Mouse (Mus musculus) spleen, postnatal 10 days (tissue): ENCODE results near the gene Vps37c.

Source experiments
- DNase-seq, 2 experiments: peaks; one replicate each; pipeline ENCODE4 v3.0.0; 2021 to 2022; ENCODE audit warnings: low spot score in 2 of 2

Gene Vps37c

DNA sequence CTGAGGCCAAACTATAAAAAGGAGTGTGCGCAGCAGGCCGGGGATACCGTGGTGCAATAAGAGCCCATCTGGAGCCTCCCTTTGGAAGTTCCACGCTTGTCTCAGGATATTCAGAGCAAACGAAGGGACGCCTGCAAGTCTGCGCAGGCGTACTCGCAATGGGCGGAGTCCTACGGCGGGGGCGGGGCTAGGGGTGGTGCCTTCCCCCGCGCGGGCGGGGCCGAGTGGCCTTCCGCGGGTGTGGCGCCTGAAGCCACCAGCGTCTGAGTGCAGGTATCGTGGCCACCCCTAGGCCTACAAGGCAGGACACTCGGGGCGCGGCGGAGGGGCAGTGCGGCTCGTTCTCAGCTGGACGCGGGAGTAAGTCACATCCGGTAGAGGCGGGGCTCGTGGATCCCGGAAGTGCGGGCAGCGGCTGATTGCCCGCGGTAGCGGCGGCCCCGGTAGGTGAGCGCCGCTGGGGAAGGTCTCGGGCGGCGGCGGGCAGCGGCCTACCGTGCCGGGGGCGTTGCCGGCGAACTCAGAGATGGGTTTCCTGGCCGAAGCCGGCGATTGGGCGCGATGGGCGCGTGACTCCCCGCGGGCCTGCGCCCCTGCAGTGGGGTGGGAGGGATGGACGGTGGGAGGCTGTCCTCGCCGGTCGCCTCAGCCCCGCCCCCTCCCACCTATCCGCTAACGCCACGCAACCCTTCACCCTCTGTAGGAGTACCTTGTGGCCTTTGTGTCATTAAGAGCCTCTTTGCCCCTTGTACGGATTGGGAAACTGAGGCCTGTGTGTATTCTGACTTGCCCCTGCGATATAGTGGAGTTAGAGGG is at the start of gene Vps37c:
TSS of gene Vps37c (plus strand) at position 199 of the 816 bp plus-strand sequence.
- peak; percentile 98 to 100 for DNase-seq

DNA sequence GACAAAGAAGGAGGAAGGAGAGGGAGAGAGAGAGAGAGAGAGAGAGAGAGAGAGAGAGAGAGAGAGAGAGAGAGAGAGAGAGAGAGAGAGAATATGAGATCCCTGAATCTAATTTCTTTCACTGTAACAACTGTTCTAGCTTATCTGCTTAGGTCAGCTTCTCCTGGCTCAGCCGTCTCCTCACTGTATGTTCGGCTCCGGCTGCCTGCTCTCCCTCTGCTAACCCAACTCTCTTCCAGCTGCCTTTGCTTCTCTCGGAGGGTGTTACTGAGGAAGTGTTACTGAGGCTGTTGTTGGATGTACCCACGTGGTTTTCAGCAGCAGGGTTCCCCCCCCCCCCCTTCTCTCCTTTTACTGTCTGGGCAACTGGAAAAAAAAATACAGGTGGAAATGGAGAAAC is 48.5 kb upstream of the Vps37c start:
- DNase-seq, result no peak

DNA sequence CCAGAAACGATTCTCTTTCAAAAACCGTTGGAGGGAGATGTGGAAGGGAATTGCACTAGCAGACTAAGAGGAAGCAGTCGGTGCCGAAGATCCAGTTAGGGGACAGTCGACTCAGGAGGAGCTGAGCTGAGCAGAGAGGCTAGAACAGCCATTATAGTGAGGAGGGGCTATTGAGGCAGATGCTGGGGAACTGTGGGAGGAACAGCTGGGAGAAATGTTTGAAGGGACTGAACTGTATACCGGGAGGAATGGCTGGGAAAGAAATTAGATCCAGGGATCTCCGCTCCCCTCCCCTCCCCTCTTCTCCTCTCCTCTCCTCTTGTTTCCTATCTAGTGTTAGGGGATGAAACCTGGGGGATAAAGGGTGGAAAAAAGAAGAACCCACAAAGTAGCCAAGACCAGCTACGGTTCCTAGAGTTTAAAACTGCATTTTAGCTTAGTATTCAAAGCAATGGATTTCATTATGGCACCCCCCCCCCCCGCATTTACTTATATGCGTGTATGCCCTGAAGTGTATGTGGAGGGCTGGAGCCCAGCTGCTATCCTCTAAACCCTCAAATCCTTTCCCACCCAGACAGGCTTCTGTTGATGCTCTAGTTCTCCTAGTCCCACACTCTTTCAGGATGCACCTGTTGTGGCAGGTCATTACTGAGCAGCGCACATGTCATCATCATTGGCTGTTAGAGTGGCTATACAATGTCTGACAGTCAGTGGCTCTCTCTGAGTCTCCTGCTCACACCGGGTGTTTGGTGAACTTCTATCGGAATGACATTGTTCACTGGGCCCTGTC is 47.8 kb upstream of the Vps37c start:
- no peak for DNase-seq

DNA sequence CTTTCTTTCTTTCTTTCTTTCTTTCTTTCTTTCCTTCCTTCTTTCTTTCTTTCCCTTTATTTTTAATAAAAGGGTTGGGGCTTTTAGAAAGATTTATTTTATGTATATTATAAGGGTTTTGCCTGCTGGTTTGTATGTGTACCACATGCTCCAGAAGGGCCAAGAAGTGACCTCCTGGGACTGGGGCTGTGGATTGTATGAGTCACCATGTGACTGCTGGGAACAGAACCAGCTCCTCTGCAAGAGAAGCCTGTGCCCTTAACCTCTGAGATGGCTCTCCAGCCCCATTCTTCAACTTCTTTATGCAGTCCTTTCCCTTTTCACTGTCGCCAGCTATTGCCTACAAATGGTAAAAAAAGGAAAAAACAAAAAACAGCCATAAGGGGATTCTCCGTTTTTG is 42.9 kb upstream of the Vps37c start:
- no peak for DNase-seq

DNA sequence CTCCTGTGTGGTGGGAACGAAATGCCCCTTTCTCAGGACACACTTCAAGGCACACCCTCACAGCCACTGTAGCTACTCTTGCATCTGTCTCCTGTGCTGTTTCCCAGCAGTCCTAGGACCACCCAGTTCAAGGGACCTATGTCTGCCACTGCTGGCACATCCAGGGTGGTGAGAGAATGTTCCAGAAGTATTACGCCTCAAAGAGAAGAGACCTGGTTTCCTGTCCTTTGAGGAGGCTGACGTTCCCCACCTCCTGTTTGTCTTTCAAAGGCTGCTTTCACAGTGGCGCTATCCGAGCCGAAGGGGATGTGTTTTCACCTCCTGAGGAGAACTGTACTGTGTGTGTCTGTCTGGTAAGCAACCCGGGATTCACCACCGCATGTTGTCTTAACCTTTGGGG is 40.4 kb upstream of the Vps37c start:
- no peak for DNase-seq

DNA sequence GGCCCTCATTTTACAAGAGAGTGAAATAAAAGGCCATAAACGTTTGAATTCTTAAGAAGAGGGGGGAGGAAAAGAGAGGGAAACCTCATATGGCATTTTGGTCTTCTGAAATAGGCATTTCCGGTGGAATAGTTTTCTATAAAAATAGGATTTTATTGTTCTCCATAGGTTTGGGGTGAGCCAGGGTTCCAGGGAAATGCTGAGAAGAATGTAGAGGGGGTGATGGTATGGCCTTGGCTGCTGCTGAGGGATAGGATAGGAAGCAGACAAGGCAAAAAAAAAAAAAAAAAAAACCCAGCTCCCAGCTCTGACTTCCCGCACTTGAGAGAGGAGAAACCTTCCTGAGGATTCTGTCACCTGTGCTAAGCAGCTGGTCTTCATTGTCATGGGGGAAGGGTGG is 32.5 kb upstream of the Vps37c start:
- no peak for DNase-seq

DNA sequence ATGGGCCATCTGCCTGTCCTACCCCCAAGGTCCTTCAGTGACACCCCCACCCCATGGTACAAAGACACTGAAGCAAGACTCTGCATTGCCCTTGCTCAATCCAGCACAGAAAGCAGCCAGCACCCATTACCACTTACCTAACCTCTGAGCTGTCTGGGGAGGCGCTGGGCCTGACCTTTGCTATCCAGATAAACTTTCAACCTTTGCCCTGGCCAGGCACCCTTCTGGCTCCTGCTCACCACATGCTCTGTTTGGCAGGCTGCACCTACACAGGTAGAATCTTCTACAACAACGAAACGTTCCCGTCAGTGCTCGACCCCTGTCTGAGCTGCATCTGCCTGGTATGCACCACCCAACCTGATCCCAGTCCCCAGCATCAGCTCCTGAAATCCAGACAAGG is 30.8 kb upstream of the Vps37c start:
- no peak for DNase-seq

DNA sequence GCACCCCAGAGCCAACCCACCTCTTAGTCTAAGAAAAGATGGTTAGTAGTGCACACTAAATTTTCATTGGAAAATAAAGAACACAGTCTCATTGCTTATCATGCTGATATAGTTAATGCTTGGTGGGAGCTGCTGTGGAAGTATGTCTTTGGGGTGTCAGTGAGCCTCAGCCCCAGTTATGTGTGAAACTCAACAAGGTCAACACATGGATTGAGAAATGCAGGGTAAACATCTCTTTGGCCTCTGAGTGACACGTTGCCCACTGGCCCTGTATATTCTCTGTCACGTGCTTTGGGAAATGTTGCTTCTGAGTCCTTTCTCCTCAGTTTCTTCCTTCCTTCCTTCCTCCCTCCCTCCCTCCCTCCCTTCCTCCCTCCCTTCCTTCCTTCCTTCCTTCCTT is 30.1 kb upstream of the Vps37c start:
- DNase-seq, result no peak

DNA sequence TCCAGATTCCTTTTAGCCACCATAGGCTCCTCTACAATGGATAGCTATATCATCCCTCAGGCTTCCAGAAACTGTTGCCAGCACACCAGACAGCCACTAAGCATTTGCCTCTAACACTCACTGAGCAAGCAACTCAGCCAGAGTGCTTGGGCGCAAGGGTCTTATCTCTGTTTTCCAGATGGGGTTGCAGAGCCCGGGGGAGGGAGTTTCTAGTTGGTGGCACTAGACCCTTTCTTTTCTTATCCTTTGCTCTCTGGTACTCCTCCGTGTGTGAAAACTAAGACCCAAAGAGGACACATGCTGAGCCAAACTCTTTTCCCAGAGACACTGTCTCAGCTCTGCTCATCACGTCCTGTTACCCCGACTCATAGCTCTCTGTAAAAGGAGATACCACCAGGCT is 27.2 kb upstream of the Vps37c start:
- peak; percentile 61 to 75 for DNase-seq

DNA sequence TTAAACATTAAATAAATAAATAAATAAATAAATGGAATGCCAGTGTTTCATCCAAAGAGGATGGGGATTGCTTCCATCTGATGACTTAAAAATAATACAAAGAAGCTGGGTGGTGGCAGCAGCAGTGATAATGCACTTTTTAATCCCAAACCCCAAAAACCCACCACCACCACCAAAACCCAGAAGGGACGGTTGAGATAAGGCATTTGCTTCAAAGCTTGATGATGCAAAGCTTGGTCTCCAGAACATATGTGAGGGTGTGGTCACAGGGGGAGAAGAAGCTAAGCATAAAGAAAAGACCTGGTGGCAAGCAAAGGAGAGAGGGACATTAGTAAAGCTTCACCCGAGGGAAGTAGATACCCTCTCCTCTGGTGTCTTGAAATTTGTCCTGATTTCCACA is 26.6 kb upstream of the Vps37c start:
- peak in 1 of 2 experiments; percentile 38 for DNase-seq

DNA sequence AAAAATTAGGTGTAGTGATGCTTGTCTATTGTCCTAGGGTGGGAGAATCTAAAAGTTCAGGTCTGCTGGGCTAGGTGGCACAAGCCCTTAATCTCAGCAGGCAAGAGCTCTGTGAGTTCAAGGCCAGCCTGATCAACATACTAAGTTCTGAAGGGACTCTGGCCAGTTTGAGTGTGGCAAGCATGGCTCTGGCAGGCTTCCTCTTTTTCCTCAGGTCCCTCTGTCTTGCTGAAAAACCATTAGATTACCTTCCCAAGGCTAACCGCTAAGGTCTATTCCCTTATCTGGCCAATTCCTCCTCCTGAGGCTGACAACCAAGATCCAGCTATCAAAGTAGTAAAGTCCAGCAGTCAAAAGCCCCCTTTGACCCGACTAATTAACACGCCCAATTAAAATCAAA is 25.9 kb upstream of the Vps37c start:
- DNase-seq, result no peak

DNA sequence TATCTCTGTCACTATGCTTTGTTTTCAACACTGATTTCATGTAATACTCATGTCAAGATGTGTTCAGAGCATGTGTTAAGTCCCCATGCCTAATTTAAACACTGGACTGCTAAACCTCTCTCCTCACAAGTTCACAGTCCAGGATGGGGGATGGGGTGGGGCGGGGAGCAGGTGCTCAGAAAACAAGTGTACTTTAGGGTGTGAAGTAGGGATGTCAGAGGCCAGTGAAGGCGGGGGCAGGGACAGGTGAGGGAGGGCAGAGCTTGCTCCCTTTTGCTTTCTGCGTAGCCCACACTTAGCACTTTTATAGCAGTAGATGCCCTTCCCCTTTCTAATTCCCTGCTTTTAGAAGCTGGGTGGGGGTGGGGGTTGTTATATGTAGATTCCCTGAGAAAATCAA is 23.4 kb upstream of the Vps37c start:
- no peak for DNase-seq

DNA sequence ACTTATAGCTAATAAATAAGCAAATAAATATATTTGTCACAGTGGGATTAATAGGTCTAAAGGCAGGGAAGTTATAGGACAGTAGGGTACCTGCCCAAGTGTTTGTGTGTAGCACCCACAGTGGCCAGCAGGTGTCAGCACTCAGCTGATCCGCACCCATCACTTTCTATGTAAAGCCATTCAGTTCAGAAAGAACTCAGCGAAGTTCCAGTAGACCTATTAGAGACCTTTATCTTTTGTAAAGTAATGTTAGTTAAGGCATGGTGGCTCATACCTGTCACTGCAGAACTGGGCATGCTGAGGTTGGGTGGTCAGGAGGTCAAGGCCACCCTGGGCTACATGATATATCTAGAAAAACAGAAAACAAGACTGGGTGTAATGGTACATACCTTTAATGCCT is 23.0 kb upstream of the Vps37c start:
- peak; percentile 83 to 89 for DNase-seq

DNA sequence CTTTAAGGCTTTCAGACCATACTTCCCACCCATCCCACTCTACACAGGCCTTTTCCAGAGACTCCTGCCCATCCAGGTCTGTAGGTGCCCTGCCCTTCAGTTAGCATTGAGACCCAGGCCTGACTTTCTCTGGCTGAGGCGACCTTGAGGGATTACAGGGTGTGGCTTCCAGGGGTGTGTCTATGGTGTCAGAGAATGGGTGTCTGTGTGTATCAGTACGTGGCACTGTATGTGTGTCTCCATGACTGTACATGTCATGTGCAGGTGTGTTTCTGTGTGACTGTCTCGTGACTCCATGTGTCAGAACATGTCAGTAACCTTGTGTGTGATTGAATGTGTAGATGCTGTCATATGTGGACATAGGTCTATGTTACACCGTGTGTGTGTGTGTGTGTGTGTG is 17.2 kb upstream of the Vps37c start:
- DNase-seq, result no peak

DNA sequence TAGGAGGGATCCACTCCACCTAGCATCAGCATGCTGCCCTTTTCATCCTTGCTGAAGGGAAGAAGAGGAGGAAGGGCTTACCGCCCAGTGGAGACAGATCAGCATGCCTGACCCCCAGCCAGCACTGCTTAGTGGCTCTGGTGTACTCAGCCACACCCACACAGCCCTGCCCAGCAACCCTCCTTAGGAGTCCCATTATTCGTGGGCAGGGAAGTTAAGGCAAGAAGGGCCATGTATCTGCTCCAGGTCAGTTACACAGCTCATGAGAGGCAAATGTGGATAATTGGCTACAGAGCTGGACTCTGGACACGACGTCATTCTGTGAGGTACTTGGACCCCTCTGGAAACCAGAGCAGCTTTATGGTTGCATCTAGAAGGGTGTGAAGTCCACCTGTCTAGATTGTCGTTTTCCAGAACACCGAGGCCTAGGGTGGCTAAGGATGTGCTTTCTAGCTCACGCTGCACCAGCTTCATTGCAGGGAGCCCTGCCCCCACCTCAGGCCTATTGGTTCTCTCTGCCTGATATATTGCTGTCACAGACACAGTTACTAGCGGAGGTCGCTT is 16.6 kb upstream of the Vps37c start:
- no peak for DNase-seq

DNA sequence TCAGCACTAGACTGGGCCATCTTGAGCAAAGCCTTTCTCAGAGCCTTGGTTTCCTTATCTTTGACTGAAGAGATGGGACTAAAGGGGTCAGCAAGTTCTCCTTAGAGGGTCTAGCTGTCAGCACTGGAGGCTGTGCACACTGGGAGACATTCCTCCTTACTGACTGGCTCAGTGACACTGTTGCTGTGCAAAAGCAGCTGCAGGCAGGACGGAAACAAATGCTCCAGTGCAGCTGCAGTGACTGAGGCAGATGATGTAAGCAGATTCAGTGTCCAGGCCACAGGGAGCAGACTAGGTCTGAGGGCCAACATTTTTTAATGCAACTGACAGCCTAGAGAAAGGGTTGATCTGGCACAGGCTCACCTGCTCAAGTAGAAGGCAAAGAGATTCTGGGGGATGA is 15.3 kb upstream of the Vps37c start:
- DNase-seq, result no peak

DNA sequence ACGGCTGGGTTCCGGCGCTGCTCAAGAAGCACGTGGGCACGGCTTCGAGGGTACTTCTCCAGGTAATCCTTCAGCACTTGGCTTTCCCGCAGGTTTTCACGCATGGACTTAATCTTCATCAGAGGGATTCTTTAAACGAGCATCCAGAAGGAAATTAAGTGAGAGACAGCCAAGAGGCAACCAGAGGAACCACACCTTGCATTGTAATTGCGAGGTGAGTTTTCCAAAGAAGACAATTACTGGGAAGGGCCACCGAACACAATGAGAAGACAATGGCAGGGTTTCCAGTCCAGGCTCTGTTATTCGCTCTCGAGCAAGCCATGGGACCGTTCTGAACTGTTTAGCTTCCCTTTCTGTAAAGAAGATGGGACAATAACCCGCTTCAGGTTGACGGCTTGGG is 11.9 kb upstream of the Vps37c start:
- DNase-seq, result no peak

DNA sequence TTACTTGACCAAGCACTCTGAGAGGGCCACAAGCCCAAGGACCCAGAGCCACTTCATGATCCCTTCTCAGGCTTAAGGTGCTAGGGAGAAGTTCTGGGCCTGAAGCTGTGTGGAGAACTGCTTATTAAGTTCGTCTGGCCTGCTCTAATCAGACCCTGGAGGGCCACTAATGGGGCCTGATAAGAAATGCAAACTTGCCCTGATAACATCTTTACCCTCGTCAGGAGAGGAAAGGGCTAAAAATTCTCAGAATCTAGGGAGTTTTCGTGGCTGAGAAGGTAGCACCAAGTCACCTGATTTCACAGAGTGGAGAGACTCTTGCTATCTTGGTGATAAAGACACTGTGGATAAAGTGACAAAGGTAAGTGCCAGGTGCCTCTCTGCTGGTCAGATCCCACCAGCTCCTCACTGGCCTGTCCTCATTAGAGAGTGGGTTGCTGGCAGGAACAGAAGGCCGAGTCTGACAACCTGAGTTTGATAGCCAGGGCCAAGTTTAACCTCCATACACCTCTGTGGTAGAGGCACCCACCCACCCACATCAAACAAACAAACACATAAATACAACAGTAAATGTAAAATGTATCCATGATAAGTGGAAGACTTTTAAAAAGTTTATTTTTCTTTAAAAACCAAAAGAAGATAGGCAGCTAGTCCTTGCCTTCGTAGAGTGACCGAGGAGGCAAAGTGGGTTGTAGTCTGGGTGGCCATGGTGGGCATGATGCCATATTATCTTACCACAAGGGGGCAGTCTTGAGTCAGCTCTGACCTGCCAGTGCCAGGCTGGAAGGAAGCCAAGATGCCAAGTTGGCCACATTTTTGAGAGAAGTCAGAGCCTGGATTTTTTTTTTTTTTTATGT is 10.4 kb upstream of the Vps37c start, which contains the start of gene Pga5:
TSS of gene Pga5 (minus strand) at position 157 of the 857 bp plus-strand sequence.
- peak; percentile 67 to 85 for DNase-seq

DNA sequence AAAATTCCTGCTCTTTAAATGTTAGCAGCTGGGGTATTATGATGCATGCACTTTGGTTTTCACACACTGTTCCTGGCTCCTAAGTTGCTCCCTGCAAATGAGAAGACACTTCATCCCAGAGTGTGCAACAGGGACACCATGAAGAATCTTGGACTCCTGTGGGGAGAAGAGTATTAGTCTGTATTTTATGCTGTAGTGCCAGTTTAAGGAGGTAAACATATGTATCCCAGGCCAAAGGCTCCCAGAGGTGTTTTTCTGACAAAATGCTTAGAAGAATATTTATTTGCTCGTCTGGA is 9.8 kb upstream of the Vps37c start:
- no peak for DNase-seq

DNA sequence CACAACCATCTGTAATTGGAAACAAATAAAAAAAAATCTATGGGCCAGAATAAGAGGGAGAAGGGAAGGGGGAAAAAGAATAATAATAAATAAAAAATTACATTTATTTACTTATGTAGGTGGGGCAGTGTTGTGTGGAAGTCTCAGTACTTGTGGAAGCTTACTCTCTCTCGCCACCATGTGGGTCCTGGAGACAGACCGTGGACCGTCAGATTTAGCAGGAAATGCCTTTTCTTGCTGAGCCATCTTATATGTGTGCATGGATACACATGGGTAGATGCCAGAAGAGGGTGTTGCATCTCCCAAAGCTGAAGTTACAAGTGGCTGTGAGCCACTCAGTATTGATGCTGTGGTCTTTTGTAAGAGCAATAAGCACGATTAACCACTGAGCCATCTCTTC is 7.0 kb upstream of the Vps37c start:
- DNase-seq, result no peak

DNA sequence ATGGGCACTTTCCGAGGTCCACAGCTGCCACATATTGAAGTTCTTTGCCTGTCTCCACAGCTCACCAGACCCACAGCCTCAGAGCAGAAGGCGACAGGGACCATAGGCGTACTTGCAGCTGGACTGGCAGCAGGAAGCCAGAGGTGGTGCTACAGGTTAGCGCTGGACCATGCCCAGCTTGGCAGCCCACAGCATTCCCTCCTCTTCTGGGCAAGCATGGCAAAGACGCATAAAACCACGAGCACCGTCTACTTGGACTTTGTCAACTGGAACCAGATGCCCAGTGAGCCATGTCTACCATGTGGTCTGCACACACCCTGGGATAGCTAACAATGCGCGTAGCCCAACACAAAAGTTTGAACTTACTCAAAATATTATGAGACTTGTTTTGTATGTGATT is 3.5 kb upstream of the Vps37c start:
- DNase-seq, result no peak

DNA sequence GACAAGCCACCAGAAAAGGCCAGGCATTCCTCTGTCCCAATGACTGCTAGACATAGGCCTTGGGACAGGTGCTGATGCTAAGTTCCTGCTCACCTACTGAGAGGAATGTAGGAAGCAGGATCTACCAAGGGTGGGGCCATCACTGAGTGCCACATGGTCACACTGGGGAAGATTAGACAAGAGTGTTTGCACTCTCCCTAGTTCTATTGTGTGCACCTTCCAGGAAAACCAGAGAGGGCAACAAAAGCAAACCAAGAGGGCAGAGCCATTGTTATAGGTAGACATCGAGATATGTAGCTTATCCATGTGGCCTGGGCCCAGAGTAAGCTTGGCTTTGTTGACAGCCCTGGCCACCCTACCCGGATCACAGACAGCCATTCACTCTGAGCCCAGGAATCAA is 2.8 kb upstream of the Vps37c start:
- DNase-seq, result no peak
